Mouse (Mus musculus): Measurements from ENCODE around the gene Tom1l2. TPM values are rescaled to one million over a fixed set of nuclear protein-coding genes. Genes with fewer than 3 reads are reported as not detected.

Tom1l2 gene
- polyA plus RNA-seq, 1 experiment from 2014 or later = 21.2 TPM

GRCm38 (mm10) chr11:60293683-60294629 lies 58.7 kb downstream of the Tom1l2 start:
- Histone ChIP-seq H3K27me3 (ENCODE audit: control insufficient read depth, insufficient read depth, low read length) (no peaks in the 10 kb centered on the region), H3K9me3 (ENCODE audit: control insufficient read depth, low read length) (no peaks in the 10 kb centered on the region), H3K27ac (ENCODE audit: low read depth, low read length) (peak overlapping the region; percentile 73), H3K4me1 (ENCODE audit: control insufficient read depth, insufficient read depth, low read length) (peaks cover 16% of the 10 kb centered on the region), H3K4me2 (ENCODE audit: low read depth) (no peak overlapping the region), H3K9ac (ENCODE audit: low read length) (no peak overlapping the region), H3K36me3 (ENCODE audit: control insufficient read depth, insufficient read depth, low read length) (no peaks in the 10 kb centered on the region), H3K4me3 (ENCODE audit: low read depth, low read length) (no peak overlapping the region)
- 70% methylated on average over 6 of the region's 6 CpGs for WGBS
- DNase-seq (ENCODE audit: low spot score) (peak; percentile 34), ATAC-seq (ENCODE audit: insufficient read depth, low FRiP score, low TSS enrichment) (no peak)

- Histone ChIP-seq H3K4me3 (ENCODE audit: low read depth, low read length) (no peak overlapping the region), H3K36me3 (ENCODE audit: control insufficient read depth, insufficient read depth, low read length) (no peaks in the 10 kb centered on the region), H3K27me3 (ENCODE audit: control insufficient read depth, insufficient read depth, low read length) (no peaks in the 10 kb centered on the region), H3K4me1 (ENCODE audit: control insufficient read depth, insufficient read depth, low read length) (peaks cover 18% of the 10 kb centered on the region), H3K9me3 (ENCODE audit: control insufficient read depth, low read length) (no peaks in the 10 kb centered on the region), H3K4me2 (ENCODE audit: low read depth) (no peak overlapping the region), H3K9ac (ENCODE audit: low read length) (no peak overlapping the region), H3K27ac (ENCODE audit: low read depth, low read length) (no peak overlapping the region)
- DNase-seq (ENCODE audit: low spot score) = peak; percentile 50
- WGBS = 42% methylated on average over 2 of the region's 2 CpGs
- ATAC-seq (ENCODE audit: insufficient read depth, low FRiP score, low TSS enrichment) = no peak
Observed at GRCm38 (mm10) chr11:60292718-60293117, 60.0 kb downstream of the Tom1l2 start.

- no peaks in the 10 kb centered on the region for H3K36me3 ChIP-seq (ENCODE audit: control insufficient read depth, insufficient read depth, low read length)
- H3K4me1 ChIP-seq (ENCODE audit: control insufficient read depth, insufficient read depth, low read length) = peaks cover 6% of the 10 kb centered on the region; the same call in 1 of the 2 replicates
- DNase-seq (ENCODE audit: low spot score) = no peak
- H3K9me3 ChIP-seq (ENCODE audit: control insufficient read depth, low read length) = no peaks in the 10 kb centered on the region
- H3K4me3 ChIP-seq (ENCODE audit: low read depth, low read length) = no peak overlapping the region
- no peaks in the 10 kb centered on the region for H3K27me3 ChIP-seq (ENCODE audit: control insufficient read depth, insufficient read depth, low read length)
- ATAC-seq (ENCODE audit: insufficient read depth, low FRiP score, low TSS enrichment) = no peak
- no peak overlapping the region for H3K9ac ChIP-seq (ENCODE audit: low read length)
- H3K27ac ChIP-seq (ENCODE audit: low read depth, low read length) = no peak overlapping the region
- H3K4me2 ChIP-seq (ENCODE audit: low read depth) = no peak overlapping the region
- 51% methylated on average over 5 of the region's 5 CpGs for WGBS
Observed at GRCm38 (mm10) chr11:60288980-60289379, 63.7 kb downstream of the Tom1l2 start.

GRCm38 (mm10) chr11:60286311-60286710 lies 66.4 kb downstream of the Tom1l2 start:
- H3K27ac ChIP-seq (ENCODE audit: low read depth, low read length) = no peak overlapping the region

GRCm38 (mm10) chr11:60280429-60281414 lies 72.0 kb downstream of the Tom1l2 start:
- Histone ChIP-seq H3K9ac (ENCODE audit: low read length) (no peak overlapping the region), H3K4me2 (ENCODE audit: low read depth) (no peak overlapping the region), H3K4me1 (ENCODE audit: control insufficient read depth, insufficient read depth, low read length) (peaks cover 4% of the 10 kb centered on the region; the same call in 1 of the 2 replicates), H3K36me3 (ENCODE audit: control insufficient read depth, insufficient read depth, low read length) (no peaks in the 10 kb centered on the region), H3K27me3 (ENCODE audit: control insufficient read depth, insufficient read depth, low read length) (no peaks in the 10 kb centered on the region), H3K9me3 (ENCODE audit: control insufficient read depth, low read length) (no peaks in the 10 kb centered on the region), H3K4me3 (ENCODE audit: low read depth, low read length) (no peak overlapping the region), H3K27ac (ENCODE audit: low read depth, low read length) (no peak overlapping the region)
- DNase-seq (ENCODE audit: low spot score) (no peak), ATAC-seq (ENCODE audit: insufficient read depth, low FRiP score, low TSS enrichment) (no peak)
- WGBS = 78% methylated on average over 11 of the region's 11 CpGs

More at GRCm38 (mm10) chr11:60286311-60286710, 66.4 kb downstream of the Tom1l2 start:
- Histone ChIP-seq H3K27me3 (ENCODE audit: control insufficient read depth, insufficient read depth, low read length) (no peaks in the 10 kb centered on the region), H3K9me3 (ENCODE audit: control insufficient read depth, low read length) (no peaks in the 10 kb centered on the region), H3K36me3 (ENCODE audit: control insufficient read depth, insufficient read depth, low read length) (no peaks in the 10 kb centered on the region), H3K4me1 (ENCODE audit: control insufficient read depth, insufficient read depth, low read length) (peaks cover 3% of the 10 kb centered on the region; the same call in 1 of the 2 replicates), H3K4me2 (ENCODE audit: low read depth) (no peak overlapping the region), H3K9ac (ENCODE audit: low read length) (no peak overlapping the region), H3K4me3 (ENCODE audit: low read depth, low read length) (no peak overlapping the region)
- DNase-seq (ENCODE audit: low spot score) = no peak
- ATAC-seq (ENCODE audit: insufficient read depth, low FRiP score, low TSS enrichment) = no peak
- WGBS = 78% methylated on average over 4 of the region's 4 CpGs

- Histone ChIP-seq H3K27ac (ENCODE audit: low read depth, low read length) (no peak overlapping the region), H3K9me3 (ENCODE audit: control insufficient read depth, low read length) (no peaks in the 10 kb centered on the region), H3K4me1 (ENCODE audit: control insufficient read depth, insufficient read depth, low read length) (peaks cover 4% of the 10 kb centered on the region; the same call in 1 of the 2 replicates), H3K27me3 (ENCODE audit: control insufficient read depth, insufficient read depth, low read length) (no peaks in the 10 kb centered on the region), H3K4me2 (ENCODE audit: low read depth) (no peak overlapping the region), H3K4me3 (ENCODE audit: low read depth, low read length) (no peak overlapping the region), H3K36me3 (ENCODE audit: control insufficient read depth, insufficient read depth, low read length) (no peaks in the 10 kb centered on the region), H3K9ac (ENCODE audit: low read length) (no peak overlapping the region)
- no peak for ATAC-seq (ENCODE audit: insufficient read depth, low FRiP score, low TSS enrichment)
- DNase-seq (ENCODE audit: low spot score) = no peak
- WGBS = 84% methylated on average over 5 of the region's 5 CpGs
Observed at GRCm38 (mm10) chr11:60279483-60279882, 73.2 kb downstream of the Tom1l2 start.

GRCm38 (mm10) chr11:60277771-60278170 lies 74.9 kb downstream of the Tom1l2 start:
- no peaks in the 10 kb centered on the region for H3K36me3 ChIP-seq (ENCODE audit: control insufficient read depth, insufficient read depth, low read length)
- 51% methylated on average over 5 of the region's 5 CpGs for WGBS
- no peak overlapping the region for H3K4me2 ChIP-seq (ENCODE audit: low read depth)
- DNase-seq (ENCODE audit: low spot score) (no peak), ATAC-seq (ENCODE audit: insufficient read depth, low FRiP score, low TSS enrichment) (no peak)
- no peaks in the 10 kb centered on the region for H3K27me3 ChIP-seq (ENCODE audit: control insufficient read depth, insufficient read depth, low read length)
- peaks cover 8% of the 10 kb centered on the region; the same call in 1 of the 2 replicates for H3K4me1 ChIP-seq (ENCODE audit: control insufficient read depth, insufficient read depth, low read length)
- H3K9ac ChIP-seq (ENCODE audit: low read length) = no peak overlapping the region
- no peaks in the 10 kb centered on the region for H3K9me3 ChIP-seq (ENCODE audit: control insufficient read depth, low read length)
- H3K4me3 ChIP-seq (ENCODE audit: low read depth, low read length) = no peak overlapping the region
- no peak overlapping the region for H3K27ac ChIP-seq (ENCODE audit: low read depth, low read length)

GRCm38 (mm10) chr11:60277164-60277740 lies 75.5 kb downstream of the Tom1l2 start:
- Histone ChIP-seq H3K27me3 (ENCODE audit: control insufficient read depth, insufficient read depth, low read length) (no peaks in the 10 kb centered on the region), H3K36me3 (ENCODE audit: control insufficient read depth, insufficient read depth, low read length) (no peaks in the 10 kb centered on the region), H3K4me1 (ENCODE audit: control insufficient read depth, insufficient read depth, low read length) (peaks cover 8% of the 10 kb centered on the region; the same call in 1 of the 2 replicates), H3K9ac (ENCODE audit: low read length) (no peak overlapping the region), H3K4me2 (ENCODE audit: low read depth) (no peak overlapping the region), H3K27ac (ENCODE audit: low read depth, low read length) (no peak overlapping the region), H3K4me3 (ENCODE audit: low read depth, low read length) (no peak overlapping the region), H3K9me3 (ENCODE audit: control insufficient read depth, low read length) (no peaks in the 10 kb centered on the region)
- DNase-seq (ENCODE audit: low spot score) (no peak), ATAC-seq (ENCODE audit: insufficient read depth, low FRiP score, low TSS enrichment) (no peak)
- 78% methylated on average over 8 of the region's 8 CpGs for WGBS
